Mouse (Mus musculus) limb, embryonic 13.5 days (tissue): ENCODE measurements at regions not wholly inside any gene's neighbourhood (a gene's known extent, or its start where the extent isn't known, plus 50 kb on each side); places are given as distances from the start of the nearest gene placed in this dataset.

ENCODE experiments used
- ATAC-seq: fragments of 200-750 bp; cut with Nextera tagmentation; 2 replicates; pipeline ENCODE4 v1.8.0; 2017; ENCODE audit warnings: low read depth, moderate number of reproducible peaks, moderate TSS enrichment; ENCODE audit not compliant: low FRiP score
- H3K27ac ChIP-seq: fragments of 300-500 bp; sonication (generic); 2 replicates; pipeline ENCODE4 v1.5.1; 2015; ENCODE audit warnings: inconsistent platforms, mild to moderate bottlenecking, moderate library complexity
- H3K27me3 ChIP-seq: fragments of 300-500 bp; sonication (generic); 2 replicates; pipeline ENCODE4 v1.6.1; 2015; ENCODE audit warnings: mild to moderate bottlenecking, inconsistent platforms
- H3K36me3 ChIP-seq: fragments of 300-500 bp; sonication (generic); 2 replicates; pipeline ENCODE4 v1.6.1; 2015; ENCODE audit warnings: inconsistent platforms, mild to moderate bottlenecking, moderate library complexity
- H3K4me1 ChIP-seq: fragments of 300-500 bp; sonication (generic); 2 replicates; pipeline ENCODE4 v1.6.1; 2015; ENCODE audit warnings: inconsistent platforms
- H3K4me2 ChIP-seq: fragments of 300-500 bp; sonication (generic); replicated peaks from 2 replicates; pipeline ENCODE4 v1.6.1; 2015; ENCODE audit warnings: inconsistent platforms, mild to moderate bottlenecking, moderate library complexity
- H3K4me3 ChIP-seq: fragments of 300-500 bp; sonication (generic); 2 replicates; pipeline ENCODE4 v1.5.1; 2015; ENCODE audit warnings: moderate library complexity, mild to moderate bottlenecking, inconsistent platforms
- H3K9ac ChIP-seq: fragments of 300-500 bp; sonication (generic); 2 replicates; pipeline ENCODE4 v1.6.1; 2015; ENCODE audit warnings: mild to moderate bottlenecking, inconsistent platforms
- H3K9me3 ChIP-seq: fragments of 300-500 bp; sonication (generic); 2 replicates; pipeline ENCODE4 v1.6.1; 2016; ENCODE audit warnings: inconsistent platforms
- whole genome bisulfite sequencing: fragments of 180-500 bp; shearing (Covaris S2); methylation state at CpG from one replicate; pipeline ENCODE4 v1.1.7; 2015; 5-methylcytosine and 5-hydroxymethylcytosine counted together

GRCm38 (mm10) chr2:160256251-160256650 lies 77.7 kb downstream of the Gm826 start:
- ATAC-seq = no peak
- Histone ChIP-seq H3K27me3 (no peaks in the 10 kb centered on the region), H3K9me3 (no peaks in the 10 kb centered on the region), H3K9ac (no peak overlapping the region), H3K27ac (no peak overlapping the region), H3K4me2 (no peak overlapping the region), H3K4me1 (no peaks in the 10 kb centered on the region), H3K4me3 (no peak overlapping the region), H3K36me3 (no peaks in the 10 kb centered on the region)
- WGBS = 75% methylated on average over 7 of the region's 7 CpGs

GRCm38 (mm10) chr2:160250228-160250627 lies 83.7 kb downstream of the Gm826 start:
- Histone ChIP-seq H3K9me3 (no peaks in the 10 kb centered on the region), H3K27me3 (peaks cover 21% of the 10 kb centered on the region), H3K4me1 (peaks cover 9% of the 10 kb centered on the region; the same call in 1 of the 2 replicates), H3K36me3 (no peaks in the 10 kb centered on the region), H3K27ac (no peak overlapping the region), H3K4me3 (no peak overlapping the region), H3K9ac (no peak overlapping the region), H3K4me2 (no peak overlapping the region)
- 86% methylated on average over 3 of the region's 3 CpGs for WGBS
- ATAC-seq = no peak

- WGBS = 64% methylated on average over 9 of the region's 9 CpGs
- no peaks in the 10 kb centered on the region for H3K9me3 ChIP-seq
- no peak overlapping the region for H3K9ac ChIP-seq
- H3K27me3 ChIP-seq = peaks cover 22% of the 10 kb centered on the region
- H3K4me1 ChIP-seq = peaks cover 16% of the 10 kb centered on the region
- H3K27ac ChIP-seq = no peak overlapping the region
- no peak for ATAC-seq
- no peak overlapping the region for H3K4me2 ChIP-seq
- H3K4me3 ChIP-seq = no peak overlapping the region
- H3K36me3 ChIP-seq = no peaks in the 10 kb centered on the region
Measured at GRCm38 (mm10) chr2:160249104-160250093, 84.6 kb downstream of the Gm826 start.

GRCm38 (mm10) chr2:160247286-160247685 lies 86.7 kb downstream of the Gm826 start:
- Histone ChIP-seq H3K9me3 (no peaks in the 10 kb centered on the region), H3K4me3 (no peak overlapping the region), H3K27me3 (peaks cover 22% of the 10 kb centered on the region), H3K27ac (no peak overlapping the region), H3K9ac (no peak overlapping the region), H3K36me3 (no peaks in the 10 kb centered on the region), H3K4me1 (peaks cover 17% of the 10 kb centered on the region), H3K4me2 (no peak overlapping the region)
- WGBS = 83% methylated on average over 6 of the region's 6 CpGs
- no peak for ATAC-seq

- Histone ChIP-seq H3K4me1 (peaks cover 17% of the 10 kb centered on the region), H3K4me2 (no peak overlapping the region), H3K27me3 (peaks cover 26% of the 10 kb centered on the region), H3K36me3 (no peaks in the 10 kb centered on the region), H3K4me3 (no peak overlapping the region), H3K27ac (no peak overlapping the region), H3K9ac (no peak overlapping the region), H3K9me3 (no peaks in the 10 kb centered on the region)
- 56% methylated on average over 1 of the region's 1 CpGs for WGBS
- no peak for ATAC-seq
Measured at GRCm38 (mm10) chr2:160246356-160246755, 87.6 kb downstream of the Gm826 start.

GRCm38 (mm10) chr2:160244866-160245265 lies 89.1 kb downstream of the Gm826 start:
- no peak overlapping the region for H3K27ac ChIP-seq
- WGBS = 25% methylated on average over 7 of the region's 7 CpGs
- no peak overlapping the region for H3K9ac ChIP-seq
- H3K36me3 ChIP-seq = no peaks in the 10 kb centered on the region
- peaks cover 17% of the 10 kb centered on the region for H3K4me1 ChIP-seq
- H3K4me2 ChIP-seq = no peak overlapping the region
- no peak for ATAC-seq
- peaks cover 28% of the 10 kb centered on the region for H3K27me3 ChIP-seq
- no peaks in the 10 kb centered on the region for H3K9me3 ChIP-seq
- H3K4me3 ChIP-seq = no peak overlapping the region

GRCm38 (mm10) chr2:160240531-160241379 lies 93.2 kb downstream of the Gm826 start:
- Histone ChIP-seq H3K9ac (no peak overlapping the region), H3K4me3 (no peak overlapping the region), H3K4me2 (no peak overlapping the region), H3K4me1 (peaks cover 11% of the 10 kb centered on the region), H3K27me3 (peaks cover 15% of the 10 kb centered on the region), H3K9me3 (no peaks in the 10 kb centered on the region), H3K36me3 (no peaks in the 10 kb centered on the region), H3K27ac (no peak overlapping the region)
- WGBS = 22% methylated on average over 12 of the region's 12 CpGs
- ATAC-seq = no peak

- 0 out of 2 replicates have a peak, but pooled peaks cover 7% of the 10 kb centered on the region for H3K9me3 ChIP-seq
- no peak overlapping the region for H3K27ac ChIP-seq
- no peaks in the 10 kb centered on the region for H3K36me3 ChIP-seq
- no peak overlapping the region for H3K9ac ChIP-seq
- H3K27me3 ChIP-seq = peaks cover 13% of the 10 kb centered on the region
- 81% methylated on average over 3 of the region's 3 CpGs for WGBS
- ATAC-seq = no peak
- H3K4me1 ChIP-seq = no peaks in the 10 kb centered on the region
- H3K4me2 ChIP-seq = no peak overlapping the region
- H3K4me3 ChIP-seq = no peak overlapping the region
Measured at GRCm38 (mm10) chr2:160237436-160238104, 96.4 kb downstream of the Gm826 start.

GRCm38 (mm10) chr2:160236806-160237205 lies 97.2 kb downstream of the Gm826 start:
- Histone ChIP-seq H3K4me2 (no peak overlapping the region), H3K9me3 (0 out of 2 replicates have a peak, but pooled peaks cover 7% of the 10 kb centered on the region), H3K4me3 (no peak overlapping the region), H3K27me3 (peaks cover 13% of the 10 kb centered on the region), H3K4me1 (no peaks in the 10 kb centered on the region), H3K9ac (no peak overlapping the region), H3K27ac (no peak overlapping the region), H3K36me3 (no peaks in the 10 kb centered on the region)
- no peak for ATAC-seq
- WGBS = 88% methylated on average over 7 of the region's 7 CpGs

- Histone ChIP-seq H3K4me2 (no peak overlapping the region), H3K4me3 (no peak overlapping the region), H3K4me1 (no peaks in the 10 kb centered on the region), H3K27ac (no peak overlapping the region), H3K36me3 (no peaks in the 10 kb centered on the region), H3K27me3 (peaks cover 7% of the 10 kb centered on the region; the same call in 1 of the 2 replicates), H3K9me3 (0 out of 2 replicates have a peak, but pooled peaks cover 7% of the 10 kb centered on the region), H3K9ac (no peak overlapping the region)
- 68% methylated on average over 8 of the region's 8 CpGs for WGBS
- ATAC-seq = no peak
Measured at GRCm38 (mm10) chr2:160230786-160231185, 103.2 kb downstream of the Gm826 start.

GRCm38 (mm10) chr2:160228331-160229035 lies 105.5 kb downstream of the Gm826 start:
- no peak overlapping the region for H3K9ac ChIP-seq
- WGBS = 73% methylated on average over 8 of the region's 8 CpGs
- no peak for ATAC-seq

More at GRCm38 (mm10) chr2:160228331-160229035, 105.5 kb downstream of the Gm826 start:
- H3K27ac ChIP-seq = no peak overlapping the region
- no peaks in the 10 kb centered on the region for H3K36me3 ChIP-seq
- H3K4me2 ChIP-seq = no peak overlapping the region
- no peaks in the 10 kb centered on the region for H3K9me3 ChIP-seq
- H3K27me3 ChIP-seq = peaks cover 11% of the 10 kb centered on the region
- H3K4me3 ChIP-seq = no peak overlapping the region
- peaks cover 3% of the 10 kb centered on the region; the same call in 1 of the 2 replicates for H3K4me1 ChIP-seq
